In genomic region chr5:86886620-86887019, GRCm38 (mm10) we compare ENCODE assay signal across 1 mouse cellular context.
A peak's percentile ranks its signal among the peaks of the same experiment; 100 is the strongest.
TF ChIP-seq lines count a peak whose summit lies in the region.

No protein-coding gene starts in this region.

TF ChIP-seq in MEL, 35 proteins besides CTCF, POLR2A, EP300 and RAD21 (continued from another document):
- no peak for TF ChIP-seq JUND (IDR thresholded peaks at IDR 0.05; ENCODE audit: low read depth, low read length)
- no peak for TF ChIP-seq ETS1 (IDR thresholded peaks at IDR 0.05; ENCODE audit: low read depth, low read length)
- peak; percentile 80 for TF ChIP-seq SMC3 (IDR thresholded peaks at IDR 0.05; ENCODE audit: low read depth, low read length)
